Mouse (Mus musculus) inflammation-experienced regulatory T-cells, adult 6 months (primary cell): ENCODE data around the gene Hadha. TPM values are rescaled to one million over a fixed set of nuclear protein-coding genes. Genes with fewer than 3 reads are reported as not detected.

Experiments
- ATAC-seq: one replicate; pipeline ENCODE4 v1.8.0; 2017
- polyA plus RNA-seq, 3 experiments: library from polyadenylated mRNA; unstranded; fragments of 100-300 nt; shearing (Covaris generic); gene quantifications; one replicate each; pipeline ENCODE4 v1.2.1; 2017

The Hadha gene
- polyA plus RNA-seq: 10 to 100 TPM; 79.2 to 82.8 (median 79.2) TPM

DNA sequence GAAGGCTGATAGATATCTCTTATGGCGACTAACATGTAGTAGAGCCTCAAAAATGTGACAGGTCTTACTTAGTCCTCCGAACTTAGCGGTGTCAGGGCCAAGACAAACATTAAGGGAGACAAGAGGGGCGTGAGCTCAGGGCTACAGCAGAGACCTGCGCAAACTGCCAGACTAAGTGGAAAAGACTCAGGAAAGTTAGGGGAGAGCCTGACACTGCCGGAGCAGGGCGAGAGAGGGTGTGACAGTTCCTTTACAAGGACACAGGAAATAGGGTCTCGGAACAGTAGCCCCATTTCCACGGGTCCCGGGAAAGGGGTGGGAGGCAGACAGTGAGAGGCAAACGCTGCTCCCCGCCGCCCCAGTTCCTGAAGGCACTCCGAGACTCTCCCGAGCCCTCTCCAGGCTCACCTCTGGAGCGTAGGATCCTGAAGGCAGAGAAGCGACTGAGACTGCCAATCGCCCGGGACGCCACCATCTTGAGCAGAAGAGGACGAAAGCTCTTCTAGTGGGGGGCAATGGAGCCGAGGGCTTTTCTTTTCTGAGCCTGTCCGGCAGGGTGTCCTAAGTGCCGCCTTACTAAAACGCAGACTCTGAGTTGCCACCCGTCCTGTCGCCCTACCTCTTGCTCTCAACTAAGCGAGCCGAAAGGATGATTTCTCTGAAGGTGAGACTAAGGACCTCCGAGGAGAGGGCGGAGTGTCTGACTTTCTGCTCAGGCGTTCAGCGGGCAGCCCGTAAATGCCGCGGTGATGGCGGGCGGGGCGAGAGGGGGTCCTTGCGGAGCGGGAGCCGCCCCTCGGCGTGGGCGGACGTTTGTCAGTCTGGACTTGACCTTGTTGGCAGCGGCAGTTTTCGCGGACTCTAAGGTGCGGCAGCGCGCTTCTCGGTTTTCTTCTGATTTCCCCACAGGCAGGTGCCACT lies at the start of gene Hadha, which contains the start of gene Hadhb:
TSS of gene Hadha (minus strand) at position 689 of the 921 bp plus-strand sequence.
TSS of gene Hadhb (plus strand) at position 775 of the 921 bp plus-strand sequence.
- peak; percentile 78 for ATAC-seq

GRCm38 (mm10) chr5:30204441-30204840 lies 49.5 kb upstream of the Hadha start:
- ATAC-seq: no peak

DNA sequence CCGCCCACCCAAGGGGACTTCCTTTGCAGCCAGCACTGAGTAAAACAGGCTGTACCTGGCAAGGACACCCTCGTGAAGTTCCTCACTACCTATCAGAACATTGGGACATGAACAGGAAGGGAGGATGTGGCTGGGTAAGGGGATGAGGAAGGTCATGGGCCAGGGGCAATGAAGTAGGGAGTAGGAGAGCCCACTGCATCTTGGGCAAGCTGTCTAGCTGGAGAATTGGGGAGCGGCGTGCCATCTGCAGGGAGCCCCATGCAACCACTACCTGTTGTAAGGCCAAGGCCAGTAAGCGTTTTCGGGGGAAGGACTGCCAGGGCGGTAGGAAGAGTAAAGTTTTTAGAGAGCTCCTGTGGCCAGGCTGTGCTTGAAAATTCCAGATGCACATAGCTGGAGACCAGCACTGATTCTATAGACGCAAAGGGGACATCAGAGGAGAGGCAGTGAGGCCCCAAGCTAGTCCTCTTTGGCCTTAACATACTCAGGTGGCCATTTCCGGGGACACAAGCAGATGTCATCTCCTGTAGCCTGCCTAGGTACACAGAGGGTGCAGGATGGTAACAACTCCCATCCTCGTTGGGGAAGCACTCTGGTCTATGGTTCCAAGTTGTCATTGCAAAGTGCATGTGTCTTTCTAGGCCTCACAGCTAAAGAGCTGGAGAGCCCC lies 48.4 kb upstream of the Hadha start:
- ATAC-seq: no peak

DNA sequence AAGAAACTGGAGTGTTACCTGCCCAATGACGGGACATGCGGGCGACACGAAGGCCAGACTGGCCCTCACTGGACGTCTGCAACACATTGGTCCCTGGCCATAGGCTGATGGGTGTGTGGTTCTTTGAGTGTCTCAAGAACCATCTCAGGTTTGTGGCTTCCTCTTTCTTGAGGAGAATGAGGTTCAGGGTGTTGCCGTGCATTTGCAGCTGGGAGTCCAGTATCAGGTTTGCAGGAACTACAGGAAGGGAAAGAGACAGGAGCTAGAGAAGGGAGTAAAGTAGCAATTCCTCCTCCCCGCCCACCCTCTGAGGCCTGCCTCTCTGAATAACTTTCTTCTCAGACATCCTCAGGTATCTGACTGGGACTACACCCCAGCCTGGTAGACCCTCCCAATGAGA lies 47.3 kb upstream of the Hadha start:
- ATAC-seq: no peak

- ATAC-seq: no peak
These were observed 46.6 kb upstream of the Hadha start for GRCm38 (mm10) chr5:30201521-30201920.

GRCm38 (mm10) chr5:30198257-30198656 lies 43.3 kb upstream of the Hadha start:
- no peak for ATAC-seq

DNA sequence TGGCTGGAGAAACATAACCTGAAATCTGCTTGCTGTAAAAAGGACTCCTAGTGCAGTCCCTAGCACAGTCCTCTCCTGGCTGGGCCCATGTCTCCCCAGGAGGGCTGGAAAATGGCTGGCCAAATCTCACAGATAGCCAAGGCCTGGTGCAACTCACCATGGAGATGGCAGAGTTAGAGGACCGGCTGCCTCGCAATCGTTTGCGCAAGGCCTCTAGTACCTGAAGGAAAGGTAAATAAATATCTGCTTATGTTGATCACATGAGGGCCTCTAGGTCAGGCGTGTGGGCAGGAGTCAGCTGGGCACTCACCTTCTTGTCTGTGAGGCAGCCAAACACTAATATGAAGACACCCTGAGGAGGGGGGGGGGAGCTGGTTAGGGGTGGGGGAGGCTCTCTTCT lies 40.4 kb upstream of the Hadha start:
- ATAC-seq: no peak

GRCm38 (mm10) chr5:30192452-30192851 lies 37.5 kb upstream of the Hadha start:
- no peak for ATAC-seq

GRCm38 (mm10) chr5:30187687-30188485 lies 32.9 kb upstream of the Hadha start:
- no peak for ATAC-seq

DNA sequence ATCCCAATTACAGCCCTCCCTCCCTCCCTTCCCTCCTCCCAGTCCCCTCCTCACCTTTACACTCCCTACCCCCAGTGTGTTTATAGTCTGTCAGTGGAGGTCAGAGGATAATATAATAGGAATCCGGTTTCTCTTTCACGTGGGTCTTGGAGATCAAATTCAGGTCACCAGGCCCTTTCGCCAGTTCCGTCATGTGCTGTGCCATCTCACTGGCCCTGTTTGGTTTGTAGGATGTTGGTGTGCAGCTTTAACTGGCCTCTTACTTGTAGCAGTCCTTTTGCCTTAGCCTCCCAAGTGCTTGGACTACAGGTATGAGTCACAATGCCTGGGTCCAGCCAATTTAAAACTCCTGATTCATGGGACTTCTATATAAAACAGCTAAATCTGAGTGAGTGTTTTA lies 20.8 kb upstream of the Hadha start:
- no peak for ATAC-seq

DNA sequence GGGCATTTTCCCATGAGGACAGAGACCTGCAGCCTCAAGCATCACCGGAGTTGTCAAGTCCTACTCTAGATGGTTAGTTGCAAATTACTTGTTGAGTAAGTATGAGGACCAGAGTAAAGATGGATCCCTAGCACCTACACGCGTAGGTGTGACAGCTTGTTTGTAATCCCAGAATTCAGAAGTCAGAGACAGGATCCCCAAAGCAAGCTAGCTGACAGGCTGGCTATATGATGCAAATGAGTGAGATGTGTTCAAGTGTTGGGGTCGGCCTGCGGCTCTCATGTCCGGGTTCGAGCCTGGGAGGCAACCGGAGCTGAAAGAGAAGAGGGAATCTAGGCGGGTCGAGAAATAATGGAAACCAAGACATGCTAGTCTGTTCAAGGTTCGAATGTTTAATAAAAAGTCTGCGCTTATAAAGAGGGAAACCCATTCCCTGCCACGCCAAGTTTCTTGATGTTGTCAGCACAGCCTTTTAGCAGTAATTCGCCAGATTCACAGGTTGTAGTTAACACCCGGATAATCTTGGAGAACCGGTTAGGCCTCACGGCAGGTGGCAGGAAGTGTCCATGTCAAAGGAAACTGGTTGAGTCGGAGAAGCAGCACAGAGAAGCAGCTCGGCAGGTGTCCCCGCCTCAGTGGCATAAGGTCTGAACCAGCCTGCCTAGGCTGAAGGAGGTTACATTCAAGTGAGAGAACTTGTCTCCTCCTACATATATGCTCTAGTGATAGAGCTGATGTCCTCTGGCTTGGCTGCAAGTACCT lies 18.1 kb upstream of the Hadha start:
- ATAC-seq: no peak

DNA sequence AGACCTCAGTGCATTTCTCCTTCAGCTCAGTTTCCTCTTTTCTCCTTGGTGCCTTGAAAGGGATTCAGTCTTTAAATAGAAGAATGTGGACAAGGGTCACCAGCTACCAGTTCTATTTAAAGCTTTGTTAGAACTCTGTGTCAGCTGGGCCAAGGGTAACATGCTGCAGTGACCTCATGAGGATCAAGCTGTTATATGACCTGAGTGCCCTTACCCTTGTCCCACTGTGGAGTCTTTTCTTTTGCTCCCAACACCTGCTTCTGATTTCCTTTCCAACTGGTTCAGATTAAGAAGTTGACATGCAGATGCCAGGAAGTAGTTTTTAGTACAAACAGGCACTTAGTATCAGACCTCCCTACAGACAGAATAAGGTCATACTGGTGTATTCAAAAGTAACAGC lies 17.2 kb upstream of the Hadha start:
- ATAC-seq: no peak

DNA sequence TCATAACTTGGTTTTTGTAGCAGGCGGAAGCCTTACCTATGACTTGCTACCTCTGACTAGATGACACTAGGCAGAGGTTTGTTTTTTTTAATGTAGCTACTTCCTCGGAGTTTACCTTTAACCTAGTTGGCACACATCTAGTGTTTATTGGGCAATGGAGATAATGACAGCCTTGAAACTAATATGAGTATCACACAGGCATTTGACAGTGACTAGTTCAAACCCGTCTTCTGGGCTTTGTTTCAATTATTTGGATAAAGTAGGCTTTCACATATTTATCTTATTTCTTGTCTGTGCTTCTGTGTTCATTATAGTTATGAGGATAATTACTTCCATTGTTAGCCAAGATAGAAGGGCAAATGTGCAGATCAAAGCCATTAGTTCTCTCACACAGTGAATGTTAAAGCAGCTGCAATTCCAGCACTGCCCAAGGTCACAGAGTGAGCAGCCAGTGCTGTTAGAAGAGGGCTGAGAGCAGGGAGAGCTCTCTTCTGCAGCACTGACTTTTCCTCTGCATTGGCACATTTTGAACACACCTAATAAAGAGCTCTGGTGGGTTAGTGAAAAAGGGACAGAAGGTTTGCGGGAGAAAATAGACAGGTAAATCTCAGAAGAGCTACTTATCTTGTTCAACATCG lies 15.5 kb upstream of the Hadha start:
- no peak for ATAC-seq

- ATAC-seq: no peak
These were observed 10.4 kb upstream of the Hadha start for GRCm38 (mm10) chr5:30165234-30165946.

DNA sequence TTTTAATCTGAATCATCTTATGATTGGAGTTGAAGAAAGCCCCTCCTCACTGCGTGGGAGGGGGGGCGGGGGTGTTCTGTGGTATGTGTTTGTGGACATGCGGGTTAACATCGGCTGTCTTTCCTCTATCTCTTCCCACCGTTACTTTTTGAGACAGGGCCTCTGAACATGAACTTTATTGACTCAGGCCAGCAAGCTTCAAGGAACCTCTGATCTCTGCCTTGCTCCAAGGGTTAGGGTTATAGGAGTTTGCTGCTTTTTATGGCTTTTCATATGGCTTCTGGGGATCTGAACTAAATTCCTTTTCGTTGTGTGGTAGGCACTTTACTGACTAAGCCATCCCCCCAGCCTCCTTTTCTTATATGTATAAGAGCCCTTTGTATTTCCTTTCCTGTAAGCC lies 7.4 kb upstream of the Hadha start:
- no peak for ATAC-seq

GRCm38 (mm10) chr5:30161836-30162235 lies 6.9 kb upstream of the Hadha start:
- ATAC-seq: no peak

DNA sequence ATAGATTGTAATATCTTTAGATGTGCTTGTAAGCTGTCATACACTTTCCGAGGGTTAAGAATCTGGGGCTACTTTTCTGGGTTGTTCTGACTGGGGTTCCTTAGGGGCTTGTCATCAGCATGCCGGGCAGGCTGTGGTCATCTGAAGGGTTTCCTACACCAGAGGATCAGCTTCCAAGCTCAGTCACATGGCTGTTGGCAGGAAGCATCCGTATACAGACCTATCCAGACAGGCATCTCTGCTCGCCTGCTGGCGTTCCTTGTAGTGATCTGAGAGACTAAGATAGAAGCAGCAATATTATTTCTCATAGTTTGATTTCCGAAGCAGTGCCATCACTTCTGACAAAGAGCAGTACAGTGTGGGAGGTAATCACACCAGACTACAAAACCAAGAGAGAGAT lies 4.6 kb upstream of the Hadha start:
- no peak for ATAC-seq

DNA sequence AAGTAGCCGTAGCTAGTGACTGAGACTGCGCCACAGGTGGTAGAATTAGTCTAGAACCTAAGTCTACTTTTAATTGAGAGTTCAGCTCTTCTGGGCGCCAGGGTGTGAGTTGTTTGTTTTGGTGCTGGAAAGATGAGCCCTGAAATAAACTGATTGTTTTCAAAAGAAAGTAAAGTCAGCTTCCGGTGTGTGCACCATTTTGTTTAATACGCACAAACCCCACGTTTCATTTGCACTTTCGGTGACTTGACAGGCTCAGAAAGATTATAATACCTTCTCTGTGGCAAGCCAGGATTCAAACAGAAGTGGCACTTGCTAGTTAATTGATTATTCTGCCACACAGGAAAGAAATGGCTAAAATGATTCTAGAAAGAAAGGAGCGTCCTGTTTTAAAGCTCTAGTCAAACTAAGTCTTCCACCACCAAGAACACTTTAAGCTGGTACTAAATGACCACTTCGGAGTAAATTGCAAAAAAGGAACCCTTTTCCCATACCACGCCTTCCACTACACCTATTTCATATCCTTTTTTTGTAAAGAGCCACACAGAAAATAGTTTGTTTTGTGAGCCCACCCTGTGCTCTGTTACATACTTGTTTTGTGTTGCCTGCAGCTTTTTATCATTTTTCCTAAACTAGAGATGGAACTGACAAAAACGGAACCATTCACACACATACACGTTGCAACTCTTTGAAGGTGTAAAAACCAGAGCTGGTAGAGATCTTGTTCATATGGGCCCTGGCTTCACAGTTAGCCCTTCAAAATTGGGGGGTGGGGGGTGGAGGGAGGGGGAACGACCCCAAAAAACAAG lies 1.1 kb upstream of the Hadha start:
- peak; percentile 22 for ATAC-seq

- peak; percentile 25 for ATAC-seq
These were observed 432 bp upstream of the Hadha start for GRCm38 (mm10) chr5:30155395-30155792.

- ATAC-seq: no peak
These were observed 949 bp downstream of the Hadha start for GRCm38 (mm10) chr5:30154013-30154412.
